Mouse (Mus musculus) skeletal muscle tissue, adult 2 months (tissue): ENCODE results near the gene Olfr857.
"Not testable (repeated sequence)": the region's sequence is repeated elsewhere in the genome, so short reads cannot be mapped to it uniquely, and the experiment has no call there.

Source experiments
- DNase-seq: peaks from one replicate; pipeline ENCODE4 v3.0.0-alpha.2; 2012; ENCODE audit warnings: low read depth, low spot score

Gene Olfr857

DNA sequence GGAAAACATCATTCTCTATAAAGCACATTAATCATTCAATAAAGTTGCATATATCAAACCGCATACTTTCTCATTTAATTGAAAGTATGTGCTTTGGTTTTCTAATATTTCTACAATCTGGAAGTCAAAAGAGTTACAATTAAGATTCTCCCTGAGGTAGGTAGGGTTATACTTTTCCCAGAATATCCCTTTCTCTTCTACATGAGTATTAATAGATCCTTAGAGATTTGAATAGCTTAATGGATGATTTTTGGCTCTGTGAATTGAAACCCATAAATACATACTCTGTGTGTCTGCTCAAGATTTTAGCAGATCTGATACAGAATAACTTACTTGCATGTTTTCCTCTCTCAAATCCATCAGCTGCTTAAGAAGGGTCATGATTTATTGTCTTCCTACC, at the start of gene Olfr857:
Gene Olfr857, plus strand, starts transcription at position 301 of the 400 bp plus-strand sequence.
- no peak for DNase-seq

DNA sequence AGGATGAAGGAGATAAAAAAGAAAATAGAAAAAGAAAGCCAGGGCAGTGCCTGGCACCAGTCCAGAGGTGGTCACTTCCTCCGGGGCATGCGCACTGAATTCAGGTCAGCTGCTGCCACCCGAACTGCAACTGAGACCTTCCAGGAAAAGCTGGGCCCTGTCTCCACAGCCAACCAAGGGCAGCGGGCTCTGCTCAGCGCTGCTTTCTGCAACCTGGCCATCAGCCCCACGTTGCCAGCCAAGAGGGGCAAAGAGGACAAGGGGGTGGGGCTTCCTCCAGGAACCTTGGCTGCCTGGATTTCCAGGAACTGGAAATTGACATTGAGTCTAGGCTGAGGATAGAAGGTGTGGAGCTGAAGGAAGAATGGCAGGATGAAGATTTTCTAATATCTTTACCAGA, 19.0 kb upstream of the Olfr857 start:
- DNase-seq: no peak

DNA sequence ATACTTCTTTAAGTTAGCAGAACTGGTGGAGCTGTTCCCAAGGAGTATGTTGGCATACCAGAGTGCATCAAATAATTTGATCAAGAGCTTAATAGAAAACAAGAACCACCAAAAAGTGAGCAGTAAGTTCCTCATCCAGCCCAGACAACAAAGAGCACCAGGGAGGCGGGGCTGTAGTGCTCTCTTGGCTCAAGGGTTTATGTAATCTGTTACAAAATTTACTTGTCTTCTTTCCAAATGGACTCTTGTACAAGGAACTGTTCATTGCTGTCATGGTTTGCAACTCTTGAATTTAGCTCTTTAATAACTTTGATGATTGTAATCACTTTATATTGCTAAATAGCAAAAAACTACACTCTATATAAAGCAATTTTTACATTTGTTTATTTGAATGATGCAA, 17.8 kb upstream of the Olfr857 start:
- no peak for DNase-seq

DNA sequence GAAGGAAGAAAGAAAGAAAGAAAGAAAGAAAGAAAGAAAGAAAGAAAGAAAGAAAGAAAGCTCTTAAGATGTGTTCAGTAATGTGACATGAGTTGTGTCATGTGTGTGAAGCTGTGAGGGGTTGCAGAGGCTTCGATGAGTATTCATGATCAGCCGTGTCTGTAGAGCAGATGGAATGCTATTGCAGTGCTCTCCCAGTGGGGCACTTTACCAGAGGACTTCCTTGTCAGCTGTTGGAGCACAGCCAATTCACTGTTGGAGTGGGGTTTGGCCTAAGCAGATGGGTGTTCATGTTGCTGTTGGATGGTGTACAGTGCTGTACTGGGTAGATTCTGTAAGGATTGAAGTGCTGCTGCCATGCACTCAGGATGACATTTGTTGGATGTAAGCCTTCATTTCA, 16.8 kb upstream of the Olfr857 start:
- no peak for DNase-seq

DNA sequence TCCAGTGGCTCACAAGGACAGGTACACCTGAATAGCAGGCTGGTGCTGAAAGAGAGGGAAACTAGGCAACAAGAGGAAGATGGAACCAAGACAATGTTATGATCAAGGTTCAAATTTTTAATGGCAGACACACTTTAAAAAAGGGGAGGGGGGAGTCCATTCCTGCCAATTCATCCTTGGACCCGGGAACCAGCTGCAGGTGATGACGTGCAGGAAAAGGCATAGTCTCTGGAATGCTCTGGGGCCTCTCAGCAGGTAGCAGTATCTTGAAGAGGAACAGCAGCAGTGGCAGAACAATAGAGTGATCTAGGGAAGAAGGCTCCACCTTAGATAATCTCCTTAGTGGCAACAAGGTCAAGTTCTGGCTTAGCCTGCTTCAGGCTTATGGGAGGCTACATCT, 14.9 kb upstream of the Olfr857 start:
- not testable (repeated sequence) for DNase-seq

DNA sequence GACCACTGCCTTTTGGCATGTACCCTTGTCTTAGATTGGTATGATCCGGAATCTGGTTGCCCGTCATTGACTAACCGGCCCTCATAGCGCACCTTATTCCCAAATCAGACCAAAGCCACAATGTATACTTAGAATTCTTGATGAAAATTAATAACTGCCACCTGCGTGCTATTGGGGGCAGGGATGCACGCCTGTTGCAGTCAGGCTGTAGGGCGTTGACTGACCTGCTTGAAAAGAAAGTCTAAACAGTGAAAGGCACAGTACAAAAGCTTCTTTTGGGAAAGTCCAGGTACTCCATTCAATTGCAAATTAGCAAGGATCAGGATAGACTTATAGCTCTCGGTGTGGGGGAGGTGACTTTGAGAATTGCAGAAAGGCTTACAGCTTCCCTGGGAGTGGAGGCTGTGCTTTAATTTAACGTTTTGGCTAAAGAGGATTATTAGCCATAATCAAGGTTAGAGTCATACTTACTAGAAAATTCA, 14.3 kb upstream of the Olfr857 start:
- not testable (repeated sequence) for DNase-seq

DNA sequence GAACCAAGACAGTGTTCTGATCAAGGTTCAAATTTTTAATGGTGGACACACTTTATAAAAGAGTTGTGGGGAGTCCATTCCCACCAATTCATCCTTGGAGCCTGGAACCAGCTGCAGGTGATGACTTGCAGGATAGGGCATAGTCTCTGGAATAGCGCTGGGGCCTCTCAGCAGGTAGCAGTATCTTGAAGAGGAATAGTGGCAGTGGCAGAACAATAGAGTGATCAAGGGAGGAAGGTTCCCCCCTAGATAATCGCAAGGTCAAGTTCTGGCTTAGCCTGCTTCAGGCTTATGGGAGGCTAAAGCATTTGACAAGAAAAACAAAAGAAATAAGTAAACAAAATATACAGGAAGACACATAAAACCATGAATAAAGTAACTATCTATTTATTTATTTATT, 4.7 kb upstream of the Olfr857 start:
- not testable (repeated sequence) for DNase-seq
